Comparison of ENCODE assay signal across 12 mouse cellular contexts in the genomic region with DNA sequence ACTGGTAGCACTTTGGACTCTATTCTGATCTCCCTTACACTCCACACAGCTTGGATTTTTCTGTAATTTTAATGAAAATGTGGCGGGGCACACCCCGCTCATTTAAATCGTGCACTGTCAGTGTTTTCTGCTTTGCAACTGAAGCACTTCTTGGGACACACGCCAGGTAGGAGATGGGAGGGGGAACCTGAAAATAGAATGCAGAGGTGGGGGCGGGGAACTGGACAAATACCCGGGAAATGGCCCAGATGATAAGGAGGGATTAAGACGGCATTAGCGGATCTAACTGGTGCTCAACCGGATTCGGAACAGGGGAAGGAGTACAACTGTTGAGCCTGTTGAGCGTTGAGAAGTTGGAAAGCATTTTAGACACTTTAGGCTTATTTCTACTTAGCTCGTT.
DNase-seq lines count a peak whose midpoint lies in the region; ATAC-seq and TF ChIP-seq lines count a peak whose summit lies in the region.
"Had no signal": no experiment of that assay in that cellular context is flagged by ENCODE, and none has a peak within 500 bp of the region (broad histone marks: within the 10 kb centered on the region; RNA-seq: fewer than 3 reads in every experiment).

No protein-coding gene starts in this region.

- no peaks in the 10 kb centered on the region for H3K27me3 ChIP-seq in kidney, adult 2 months (replicated peaks; ENCODE audit: control insufficient read depth, insufficient read depth, low read length)
- no peaks in the 10 kb centered on the region for H3K27me3 ChIP-seq in kidney, embryonic 15.5 days
- H3K27me3 ChIP-seq in hindbrain, embryonic 16.5 days (replicated peaks; ENCODE audit: control insufficient read depth, insufficient read depth, low read length): no peaks in the 10 kb centered on the region

- H3K4me1 ChIP-seq in kidney, adult 2 months (ENCODE audit: control insufficient read depth, insufficient read depth, low read length): peaks cover 7% of the 10 kb centered on the region
- peaks cover 27% of the 10 kb centered on the region for H3K4me1 ChIP-seq in kidney, embryonic 15.5 days
- H3K4me1 ChIP-seq in hindbrain, embryonic 16.5 days (ENCODE audit: control insufficient read depth, insufficient read depth, low read depth, low read length): no peaks in the 10 kb centered on the region

- H3K9ac ChIP-seq in kidney, embryonic 15.5 days: no peak overlapping the region
- no peak overlapping the region for H3K9ac ChIP-seq in hindbrain, embryonic 16.5 days (ENCODE audit: low read depth, low read length)
- H3K9ac ChIP-seq: liver, embryonic 14.5 days had no signal

- H3K4me3 ChIP-seq in kidney, adult 2 months (ENCODE audit: insufficient read depth, low read depth, low read length): no peak overlapping the region
- no peak overlapping the region for H3K4me3 ChIP-seq in kidney, embryonic 15.5 days (replicated peaks)
- no peak overlapping the region for H3K4me3 ChIP-seq in hindbrain, embryonic 16.5 days (ENCODE audit: low read length)
- H3K4me3 ChIP-seq: erythroblast, embryonic 14.5 days had no signal

- WGBS in kidney, adult 2 months: 60% methylated on average over 12 of the region's 12 CpGs
- WGBS in kidney, embryonic 15.5 days: 79% methylated on average over 12 of the region's 12 CpGs
- 85% methylated on average over 12 of the region's 12 CpGs for WGBS in hindbrain, embryonic 16.5 days

- DNase-seq in kidney, adult 2 months: peak; percentile 38
- peak; percentile 37 for DNase-seq in ZHBTc4 (ENCODE audit: low read depth, low spot score)
- DNase-seq in heart, adult 8-10 months (ENCODE audit: low spot score): peak; percentile 20
- DNase-seq in kidney, postnatal 14 days: peak; percentile 19
- no peak for DNase-seq in left cerebral cortex, postnatal 36 days (ENCODE audit: low spot score in 2 of 2)
- DNase-seq: thymus, postnatal 25 days had no signal

- H3K4me2 ChIP-seq in kidney, embryonic 15.5 days: no peak overlapping the region
- H3K4me2 ChIP-seq in hindbrain, embryonic 16.5 days (ENCODE audit: low read length): no peak overlapping the region

- no peak for TF ChIP-seq POLR2A in kidney, adult 2 months (IDR thresholded peaks at IDR 0.05; ENCODE audit: low read depth, low read length)

- ATAC-seq in kidney, embryonic 15.5 days (replicated peaks; ENCODE audit: low FRiP score): no peak
- no peak for ATAC-seq in hindbrain, embryonic 16.5 days
- ATAC-seq: activated CD4-positive, CD25-positive, alpha-beta regulatory T cell, adult 4 months; intestine, embryonic 16.5 days had no signal

- no peak overlapping the region for H3K27ac ChIP-seq in kidney, adult 2 months (ENCODE audit: insufficient read depth, low read depth, low read length)
- no peak overlapping the region for H3K27ac ChIP-seq in kidney, embryonic 15.5 days
- no peak overlapping the region for H3K27ac ChIP-seq in hindbrain, embryonic 16.5 days (ENCODE audit: low read depth, low read length)
- H3K27ac ChIP-seq: liver, embryonic 14.5 days had no signal

- intact Hi-C loops in left cerebral cortex, postnatal 36 days (cut with DNase I): no loop called here

- no peaks in the 10 kb centered on the region for H3K9me3 ChIP-seq in kidney, embryonic 15.5 days (replicated peaks)
- H3K9me3 ChIP-seq in hindbrain, embryonic 16.5 days (ENCODE audit: control insufficient read depth, low read length): no peaks in the 10 kb centered on the region

- no peak for TF ChIP-seq CTCF in kidney, adult 2 months (conservative IDR thresholded peaks at IDR 0.05; ENCODE audit: insufficient read depth, insufficient read length, low read depth, low read length)

- H3K36me3 ChIP-seq in kidney, adult 2 months (ENCODE audit: control insufficient read depth, insufficient read depth, low read length): no peaks in the 10 kb centered on the region
- H3K36me3 ChIP-seq in kidney, embryonic 15.5 days: no peaks in the 10 kb centered on the region
- no peaks in the 10 kb centered on the region for H3K36me3 ChIP-seq in hindbrain, embryonic 16.5 days (ENCODE audit: control insufficient read depth, insufficient read depth, low read length)

Comparison
In these comparisons a context has a peak if more than half of its experiments do, and no peak if none do; other contexts are left out.
1. DNase-seq: peak in kidney, adult 2 months (single experiment), ZHBTc4 (single experiment), heart, adult 8-10 months (single experiment) and kidney, postnatal 14 days (single experiment); none in left cerebral cortex, postnatal 36 days (0 of 2).